Mouse (Mus musculus) intestine, embryonic 16.5 days (tissue): Measurements from ENCODE around the gene Pls3. TPM values are rescaled to one million over a fixed set of nuclear protein-coding genes. Genes with fewer than 3 reads are reported as not detected.

Experiments
- ATAC-seq: fragments of 200-750 bp; cut with Nextera tagmentation; 2 replicates; pipeline ENCODE4 v1.8.0; 2017; ENCODE audit warnings: moderate TSS enrichment, moderate library complexity
- H3K27ac ChIP-seq: fragments of 300-500 bp; sonication (generic); 2 replicates; pipeline ENCODE4 v1.5.1; 2014; ENCODE audit warnings: mild to moderate bottlenecking, low read length
- H3K27me3 ChIP-seq: fragments of 300-500 bp; sonication (generic); replicated peaks from 2 replicates; pipeline ENCODE4 v1.6.1; 2014; ENCODE audit warnings: low read length, control low read depth, mixed read lengths; ENCODE audit not compliant: control insufficient read depth, insufficient read depth
- H3K36me3 ChIP-seq: fragments of 300-500 bp; sonication (generic); 2 replicates; pipeline ENCODE4 v1.6.1; 2014; ENCODE audit warnings: low read length, control low read depth; ENCODE audit not compliant: control insufficient read depth, insufficient read depth
- H3K4me1 ChIP-seq: fragments of 300-500 bp; sonication (generic); 2 replicates; pipeline ENCODE4 v1.6.1; 2014; ENCODE audit warnings: low read length, control low read depth, mixed read lengths; ENCODE audit not compliant: control insufficient read depth, insufficient read depth
- H3K4me2 ChIP-seq: fragments of 300-500 bp; sonication (generic); 2 replicates; pipeline ENCODE4 v1.6.1; 2014; ENCODE audit warnings: low read depth, low read length, control low read depth
- H3K4me3 ChIP-seq: fragments of 300-500 bp; sonication (generic); 2 replicates; pipeline ENCODE4 v1.5.1; 2014; ENCODE audit warnings: mild to moderate bottlenecking, low read length
- H3K9ac ChIP-seq: fragments of 300-500 bp; sonication (generic); 2 replicates; pipeline ENCODE4 v1.6.1; 2014; ENCODE audit warnings: low read depth, low read length
- H3K9me3 ChIP-seq: fragments of 300-500 bp; sonication (generic); 2 replicates; pipeline ENCODE4 v1.6.1; 2016; ENCODE audit warnings: low read length, control low read depth; ENCODE audit not compliant: control insufficient read depth
- WGBS: fragments of 180-500 bp; shearing (Covaris S2); extraction: QIAGEN DNeasy Blood & Tissue Kit; methylation state at CpG from one replicate; pipeline ENCODE4 v1.1.7; 2014; 5-methylcytosine and 5-hydroxymethylcytosine counted together
- polyA plus RNA-seq: library from polyadenylated mRNA; unstranded; fragments of >200 nt; fragmentation: Nextera tagmentation; extraction: Ambion mirVana; gene quantifications from 2 replicates; pipeline ENCODE4 v1.2.1, GENCODE M21; 2015

Pls3 gene
- polyA plus RNA-seq, 1 experiment from 2014 or later, result 56.9 TPM

DNA sequence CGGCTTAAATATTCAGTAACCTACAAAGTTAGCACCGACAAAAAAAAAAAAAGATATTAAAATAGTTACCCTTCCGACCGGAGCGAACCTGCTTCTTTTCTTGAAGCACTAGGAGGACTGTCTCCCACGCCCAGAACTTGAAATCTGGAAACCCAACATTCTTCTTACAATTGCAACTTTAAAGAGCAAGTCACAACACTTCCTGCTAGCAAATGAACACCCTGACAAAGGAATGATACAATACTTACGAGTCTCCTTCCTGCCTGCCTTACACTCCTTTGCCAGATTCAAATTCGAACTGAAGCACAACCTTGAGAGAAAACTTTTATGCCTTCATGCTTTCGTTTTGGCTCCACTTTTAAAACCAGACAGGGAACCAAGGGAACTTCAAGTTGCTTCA lies 32.1 kb downstream of the Pls3 start:
- Histone ChIP-seq H3K4me2 (no peak overlapping the region), H3K4me1 (no peaks in the 10 kb centered on the region), H3K27me3 (no peaks in the 10 kb centered on the region), H3K27ac (no peak overlapping the region), H3K9me3 (no peaks in the 10 kb centered on the region), H3K36me3 (no peaks in the 10 kb centered on the region), H3K4me3 (no peak overlapping the region), H3K9ac (no peak overlapping the region)
- 60% methylated on average over 9 of the region's 9 CpGs for WGBS
- ATAC-seq, result no peak

DNA sequence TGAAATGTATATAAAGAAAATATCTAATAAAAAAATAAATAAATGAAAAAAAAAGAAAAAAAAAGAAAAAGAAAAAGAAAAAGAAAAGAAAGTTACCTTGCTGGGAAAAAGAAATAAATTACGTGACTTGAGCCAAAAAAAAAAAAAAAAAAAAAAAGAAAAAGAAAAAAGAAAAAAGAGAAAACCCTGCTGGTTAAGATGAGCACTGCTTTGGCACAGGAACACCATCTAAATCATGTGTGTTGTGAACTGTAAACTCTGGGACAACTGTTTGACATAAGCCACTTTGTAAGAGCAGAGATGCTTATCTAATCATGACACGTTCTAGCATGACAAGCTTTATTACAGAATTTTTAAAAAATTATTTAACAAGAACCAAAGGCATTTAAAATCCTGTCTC lies 32.9 kb downstream of the Pls3 start:
- Histone ChIP-seq H3K27me3 (no peaks in the 10 kb centered on the region), H3K27ac (no peak overlapping the region), H3K36me3 (no peaks in the 10 kb centered on the region), H3K4me3 (no peak overlapping the region), H3K4me2 (no peak overlapping the region), H3K9ac (no peak overlapping the region), H3K4me1 (no peaks in the 10 kb centered on the region), H3K9me3 (no peaks in the 10 kb centered on the region)
- WGBS, result 63% methylated on average over 2 of the region's 2 CpGs
- ATAC-seq, result no peak

DNA sequence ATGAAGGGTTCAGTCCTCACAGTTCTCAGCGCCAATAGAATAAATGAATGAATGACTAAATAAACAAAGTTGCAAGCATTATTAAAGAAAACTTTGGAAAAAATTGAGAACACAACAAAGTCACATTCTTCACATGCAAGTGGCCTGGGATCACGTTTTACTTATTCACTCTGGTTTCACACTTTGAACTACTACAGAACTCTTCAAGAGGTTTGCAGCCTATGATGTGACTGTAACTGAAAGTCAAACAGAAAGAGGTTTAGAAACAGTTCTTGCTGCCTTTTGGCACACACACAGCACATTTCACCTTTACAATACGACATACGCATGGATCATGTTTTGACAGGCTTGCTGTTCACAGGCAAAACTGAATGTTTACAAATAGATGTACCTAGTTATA lies 34.7 kb downstream of the Pls3 start:
- no peak overlapping the region for H3K27ac ChIP-seq
- no peaks in the 10 kb centered on the region for H3K9me3 ChIP-seq
- WGBS, result 75% methylated on average over 4 of the region's 4 CpGs
- ATAC-seq, result no peak
- H3K9ac ChIP-seq, result no peak overlapping the region
- H3K4me1 ChIP-seq, result no peaks in the 10 kb centered on the region
- no peak overlapping the region for H3K4me3 ChIP-seq
- no peak overlapping the region for H3K4me2 ChIP-seq
- no peaks in the 10 kb centered on the region for H3K36me3 ChIP-seq
- H3K27me3 ChIP-seq, result no peaks in the 10 kb centered on the region

DNA sequence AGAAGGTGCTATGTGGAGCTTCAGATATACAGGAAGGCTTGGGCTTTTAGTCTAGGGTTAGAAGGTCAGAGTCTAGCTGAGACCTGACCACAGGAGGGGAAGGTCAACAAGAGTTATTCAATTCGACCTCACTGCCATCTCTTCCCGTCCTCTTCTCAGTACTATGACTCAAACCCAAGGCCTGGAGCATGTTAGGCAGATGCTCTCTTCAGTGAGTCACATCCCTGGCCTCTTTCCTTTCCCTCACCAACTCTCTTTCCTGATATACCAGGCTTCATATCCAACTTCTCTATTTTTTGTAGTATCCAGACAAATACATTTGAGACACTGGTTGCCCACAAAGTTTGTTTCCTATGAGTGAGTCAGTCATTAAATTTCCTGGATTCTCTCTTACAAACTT lies 40.1 kb downstream of the Pls3 start:
- WGBS, result 74% methylated on average over 2 of the region's 2 CpGs
- H3K4me2 ChIP-seq, result no peak overlapping the region
- no peak for ATAC-seq
- no peaks in the 10 kb centered on the region for H3K9me3 ChIP-seq
- H3K9ac ChIP-seq, result no peak overlapping the region
- H3K4me1 ChIP-seq, result no peaks in the 10 kb centered on the region
- no peak overlapping the region for H3K27ac ChIP-seq
- no peaks in the 10 kb centered on the region for H3K36me3 ChIP-seq
- H3K4me3 ChIP-seq, result no peak overlapping the region
- no peaks in the 10 kb centered on the region for H3K27me3 ChIP-seq

DNA sequence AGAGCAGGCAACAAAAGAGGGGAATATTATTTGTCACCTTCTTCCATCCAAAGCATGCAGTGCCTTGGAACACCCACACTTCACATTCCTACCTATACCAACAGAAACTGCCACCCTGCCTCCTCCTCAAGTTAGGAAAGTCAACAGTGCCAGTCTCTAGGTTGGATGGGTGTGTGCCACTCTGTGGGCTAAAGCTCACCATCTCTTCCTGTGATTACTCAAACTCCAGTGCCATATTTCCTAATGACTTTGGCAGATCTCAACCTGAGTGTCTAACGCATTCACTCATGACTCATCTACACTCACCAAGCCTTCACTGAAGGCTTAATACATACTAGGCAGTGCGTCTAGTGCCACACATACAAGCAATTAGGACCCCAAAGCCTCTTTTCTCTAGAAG lies 40.7 kb downstream of the Pls3 start:
- Histone ChIP-seq H3K27me3 (no peaks in the 10 kb centered on the region), H3K4me2 (no peak overlapping the region), H3K9me3 (no peaks in the 10 kb centered on the region), H3K4me1 (no peaks in the 10 kb centered on the region), H3K4me3 (no peak overlapping the region), H3K36me3 (no peaks in the 10 kb centered on the region), H3K9ac (no peak overlapping the region), H3K27ac (no peak overlapping the region)
- no peak for ATAC-seq
- 94% methylated on average over 2 of the region's 2 CpGs for WGBS

DNA sequence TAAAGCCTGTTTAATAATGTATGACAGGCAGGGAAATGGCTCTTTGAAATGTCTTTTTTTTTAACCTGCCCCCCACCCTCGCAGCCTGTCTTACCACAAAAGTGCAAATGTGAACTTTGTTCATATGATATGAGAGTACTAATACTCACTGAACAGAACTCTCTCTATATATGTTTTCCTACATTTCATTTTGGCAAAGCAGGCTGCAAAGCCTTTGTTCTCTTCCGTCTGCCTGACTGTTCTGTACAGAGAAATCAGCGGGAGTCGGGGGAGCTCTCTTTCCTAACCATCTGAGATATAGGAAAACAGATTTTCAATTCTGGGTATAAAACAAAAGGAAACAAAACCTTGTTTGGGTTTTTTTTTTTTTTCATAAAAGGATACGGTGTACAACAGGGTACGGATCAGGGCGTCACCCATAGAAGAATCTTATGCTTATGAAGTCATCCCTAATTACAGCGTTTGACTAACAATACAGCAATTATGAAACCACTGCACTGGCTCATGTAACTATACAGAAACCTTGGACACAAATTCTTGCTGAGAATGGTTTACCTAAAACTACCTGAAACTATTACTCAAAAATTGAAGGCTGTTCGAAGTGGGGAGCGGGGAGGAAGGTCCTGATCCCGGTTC lies 41.9 kb downstream of the Pls3 start:
- Histone ChIP-seq H3K4me3 (no peak overlapping the region), H3K27ac (no peak overlapping the region), H3K4me2 (no peak overlapping the region), H3K9me3 (no peaks in the 10 kb centered on the region), H3K27me3 (no peaks in the 10 kb centered on the region), H3K9ac (no peak overlapping the region), H3K36me3 (no peaks in the 10 kb centered on the region), H3K4me1 (no peaks in the 10 kb centered on the region)
- WGBS, result 80% methylated on average over 11 of the region's 11 CpGs
- no peak for ATAC-seq

DNA sequence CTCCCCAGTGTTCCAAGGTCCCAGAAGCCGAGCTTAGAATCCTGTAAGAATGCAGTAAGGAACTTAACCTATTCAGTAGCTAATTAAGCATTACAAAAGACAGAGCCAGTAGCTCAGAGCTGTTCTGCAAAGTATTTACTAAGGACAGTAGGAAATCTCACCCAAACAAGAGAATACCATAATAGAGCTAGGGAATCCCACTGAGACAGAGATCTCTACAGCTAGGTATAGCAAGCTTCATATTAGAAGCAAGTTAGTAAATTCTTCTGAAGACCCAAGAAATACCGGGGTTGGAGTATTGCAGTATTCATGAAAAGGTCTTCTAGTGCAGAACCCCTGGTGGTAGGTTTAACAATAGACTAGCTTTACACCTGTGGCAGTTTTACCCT lies 45.1 kb downstream of the Pls3 start:
- H3K9me3 ChIP-seq, result no peaks in the 10 kb centered on the region
- no peaks in the 10 kb centered on the region for H3K27me3 ChIP-seq
- ATAC-seq, result no peak
- no peaks in the 10 kb centered on the region for H3K36me3 ChIP-seq
- no peak overlapping the region for H3K9ac ChIP-seq
- no peak overlapping the region for H3K4me2 ChIP-seq
- no peaks in the 10 kb centered on the region for H3K4me1 ChIP-seq
- H3K4me3 ChIP-seq, result no peak overlapping the region
- H3K27ac ChIP-seq, result no peak overlapping the region
- WGBS, result 50% methylated on average over 2 of the region's 2 CpGs

DNA sequence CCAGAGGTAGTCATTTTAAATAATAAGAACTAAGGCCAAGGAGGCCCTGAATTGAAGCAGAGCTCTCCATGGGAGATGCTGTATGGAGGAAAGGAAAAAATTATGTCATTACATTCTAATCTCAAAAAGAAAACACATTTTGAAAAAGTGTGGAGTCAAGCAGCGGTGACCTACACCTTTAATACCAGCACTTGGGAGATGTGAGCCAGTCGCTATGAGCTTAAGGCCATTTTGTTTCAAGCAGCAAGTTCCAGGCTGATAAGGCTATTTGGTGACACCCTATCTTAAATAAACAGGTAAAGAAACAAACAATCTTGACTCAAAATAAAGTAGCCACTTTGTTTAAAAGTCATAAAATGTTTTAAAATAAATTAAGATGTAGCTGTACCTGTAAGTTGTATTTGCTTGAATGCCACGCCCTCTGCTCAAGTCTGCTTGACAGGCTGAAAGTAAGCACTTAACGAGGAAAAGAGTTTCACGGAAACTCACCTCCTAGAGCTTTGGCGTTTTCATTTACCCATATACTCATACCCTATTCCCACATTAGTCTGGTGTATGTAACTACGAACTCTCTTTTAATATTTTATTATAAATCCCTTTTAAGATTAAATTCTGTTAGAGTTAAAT lies 45.6 kb downstream of the Pls3 start:
- no peaks in the 10 kb centered on the region for H3K27me3 ChIP-seq
- H3K27ac ChIP-seq, result no peak overlapping the region
- no peak overlapping the region for H3K9ac ChIP-seq
- ATAC-seq, result no peak
- H3K9me3 ChIP-seq, result no peaks in the 10 kb centered on the region
- H3K4me1 ChIP-seq, result no peaks in the 10 kb centered on the region
- no peaks in the 10 kb centered on the region for H3K36me3 ChIP-seq
- H3K4me3 ChIP-seq, result no peak overlapping the region
- WGBS, result 63% methylated on average over 7 of the region's 7 CpGs
- no peak overlapping the region for H3K4me2 ChIP-seq

DNA sequence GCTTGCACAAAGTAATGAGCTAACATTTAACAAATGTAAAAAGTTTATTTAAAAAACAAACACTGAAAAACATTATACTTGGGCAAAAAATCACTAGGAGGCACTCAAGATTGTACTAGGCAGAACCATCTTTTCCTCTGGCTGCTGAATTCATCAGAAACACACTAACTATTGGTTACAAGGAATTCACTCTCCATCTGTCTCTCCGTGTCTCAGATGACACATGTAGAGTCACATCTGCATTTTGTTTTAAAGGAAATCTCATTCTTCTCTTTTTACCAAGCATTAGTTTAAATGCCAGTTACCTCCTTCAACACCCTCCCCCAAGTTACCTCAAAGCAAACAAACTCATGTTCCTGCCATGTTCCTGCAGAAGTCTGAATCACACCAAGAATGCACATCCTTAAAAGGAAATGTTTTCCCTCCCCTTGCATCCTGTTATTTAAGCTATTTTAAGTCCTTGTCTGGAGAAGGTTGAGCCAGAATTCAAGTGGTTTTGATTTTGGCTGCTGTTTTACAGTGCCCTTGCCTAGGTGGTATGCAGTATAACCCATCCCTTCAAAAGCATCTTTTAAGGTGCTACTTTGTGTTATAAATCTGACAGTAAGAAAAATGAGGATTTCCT lies 56.2 kb downstream of the Pls3 start:
- no peak for ATAC-seq
- no peaks in the 10 kb centered on the region for H3K36me3 ChIP-seq
- no peak overlapping the region for H3K4me2 ChIP-seq
- H3K9ac ChIP-seq, result no peak overlapping the region
- H3K4me1 ChIP-seq, result no peaks in the 10 kb centered on the region
- no peaks in the 10 kb centered on the region for H3K9me3 ChIP-seq
- H3K4me3 ChIP-seq, result no peak overlapping the region
- WGBS, result 41% methylated on average over 1 of the region's 1 CpGs
- H3K27ac ChIP-seq, result no peak overlapping the region
- H3K27me3 ChIP-seq, result no peaks in the 10 kb centered on the region
